Mouse (Mus musculus): Measurements from ENCODE around the gene Mamdc4.

Gene Mamdc4

DNA sequence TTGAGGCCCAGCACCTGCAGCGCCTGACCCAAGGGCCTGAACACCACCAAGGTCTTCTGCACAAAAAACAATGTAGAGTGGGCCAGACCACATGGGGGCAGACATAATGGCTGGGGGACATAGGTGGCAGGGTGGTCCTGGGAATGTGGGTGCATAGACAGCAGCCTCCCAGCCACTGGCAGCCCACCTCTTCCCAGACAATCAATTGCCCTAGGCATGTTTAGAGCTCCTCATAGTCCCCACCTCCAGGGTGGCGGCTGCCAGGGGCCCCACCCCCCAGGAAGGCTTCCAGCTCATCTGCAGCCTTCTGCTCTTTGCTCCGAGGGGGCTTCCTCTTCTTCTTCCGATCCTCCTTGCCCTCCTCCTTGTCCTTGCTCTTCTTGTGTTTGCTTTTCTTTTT, 8.9 kb upstream of the Mamdc4 start:
- no peak for ATAC-seq (ENCODE audit: insufficient number of reproducible peaks, low FRiP score, low TSS enrichment)

DNA sequence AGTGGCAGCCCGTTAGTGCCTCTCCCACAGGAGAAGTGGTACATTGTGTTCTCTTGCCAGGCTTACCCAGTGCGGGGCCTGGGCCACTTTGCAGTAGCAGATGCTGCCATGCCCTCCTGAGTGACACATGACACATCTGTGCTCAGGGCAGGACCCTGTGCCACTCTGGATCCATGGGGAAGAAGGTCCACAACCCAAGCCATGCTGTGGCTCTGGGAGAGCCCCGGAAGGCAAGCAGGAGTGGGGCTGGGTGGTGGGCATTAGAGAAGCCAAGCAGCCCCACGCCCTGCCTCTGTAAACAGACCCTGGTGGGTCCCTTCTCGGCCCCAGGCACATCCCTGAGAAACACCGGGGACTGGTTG, 8.5 kb upstream of the Mamdc4 start:
- ATAC-seq (ENCODE audit: insufficient number of reproducible peaks, low FRiP score, low TSS enrichment): no peak

DNA sequence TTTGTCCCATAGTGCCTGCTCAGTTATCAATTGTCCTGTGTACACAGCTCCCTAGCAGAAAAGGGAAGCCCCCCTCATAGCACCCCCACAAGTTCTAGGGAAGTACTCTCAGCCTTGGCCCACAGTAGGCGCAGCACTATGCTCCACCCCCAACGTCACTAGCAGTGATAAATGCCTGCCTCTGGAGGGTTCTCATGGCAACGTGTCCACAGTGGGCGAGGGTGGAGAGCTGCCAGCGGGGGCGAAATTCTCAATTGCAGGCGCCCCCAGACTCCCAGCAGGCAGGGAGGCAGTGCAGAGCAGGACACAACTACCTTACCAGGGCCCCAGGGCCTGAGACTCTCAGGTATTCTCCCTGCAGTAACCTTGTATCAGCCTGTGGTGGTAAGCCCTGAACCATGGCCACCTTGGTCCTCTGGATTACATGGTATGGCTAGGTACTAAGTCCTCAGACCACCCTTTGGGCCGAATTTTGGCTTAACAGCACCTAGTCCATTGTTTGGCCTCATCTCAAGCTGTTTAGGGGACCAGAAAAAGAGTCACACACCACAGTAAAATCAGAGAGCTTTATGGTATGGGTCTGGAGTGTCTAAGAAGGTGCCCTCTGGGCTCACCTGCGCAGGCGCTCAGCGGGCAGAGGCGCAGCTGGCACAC, 7.9 kb upstream of the Mamdc4 start:
- ATAC-seq (ENCODE audit: insufficient number of reproducible peaks, low FRiP score, low TSS enrichment): 0 out of 2 replicates have a peak, but pooled peaks have one; percentile 1

DNA sequence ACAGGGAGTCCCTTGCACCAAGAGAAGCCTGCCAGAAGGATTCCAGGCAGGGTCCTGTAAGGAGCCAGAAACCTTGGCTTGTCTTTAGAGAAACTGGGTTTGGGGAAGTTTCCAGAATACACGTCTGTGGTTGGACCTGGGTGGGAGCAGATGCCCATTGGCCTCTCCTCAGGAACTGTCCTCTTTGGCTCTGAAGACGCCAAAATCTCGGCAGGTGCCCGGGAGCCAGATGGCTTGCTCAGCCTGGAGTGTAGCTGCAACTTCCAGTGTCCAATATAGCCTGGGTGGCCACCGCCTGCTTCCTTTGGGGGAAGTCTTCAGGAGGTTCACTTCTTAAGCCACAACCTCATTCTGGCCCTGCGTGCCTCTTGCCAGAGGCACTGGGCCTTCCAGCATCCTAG, 7.3 kb upstream of the Mamdc4 start:
- ATAC-seq (ENCODE audit: insufficient number of reproducible peaks, low FRiP score, low TSS enrichment): peak; percentile 51

DNA sequence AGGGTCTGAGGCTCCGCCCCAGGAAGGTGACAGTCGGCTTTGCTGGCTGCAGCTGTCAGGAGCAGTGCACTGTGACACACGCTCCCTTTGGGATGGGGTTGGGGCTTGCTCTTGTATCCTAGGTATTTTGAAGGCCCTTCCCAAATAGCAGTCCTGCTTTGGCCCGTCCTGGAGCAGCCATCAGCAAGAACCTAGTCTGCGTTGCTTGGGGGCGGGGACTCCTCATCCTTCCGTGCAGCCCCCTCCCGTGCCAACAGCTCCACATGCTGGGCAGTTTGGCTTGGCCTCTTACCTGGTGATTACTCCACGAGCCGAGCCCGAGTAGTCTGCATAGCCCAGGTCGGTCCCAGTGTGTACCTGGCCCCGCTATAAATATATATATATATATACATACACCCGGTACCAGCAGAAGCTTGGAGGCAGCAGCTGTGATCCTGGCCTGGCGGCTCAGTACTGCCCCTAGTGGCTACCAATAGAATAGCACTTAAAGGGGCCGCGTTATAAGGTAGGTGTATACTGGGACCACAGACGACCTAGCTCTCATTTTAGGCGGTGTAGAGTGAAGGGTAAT, 6.7 kb upstream of the Mamdc4 start, which contains the start of gene Ajm1:
Ajm1 (minus strand) TSS at position 464 of the 571 bp plus-strand sequence.
- peak; percentile 37 for ATAC-seq (ENCODE audit: insufficient number of reproducible peaks, low FRiP score, low TSS enrichment)

DNA sequence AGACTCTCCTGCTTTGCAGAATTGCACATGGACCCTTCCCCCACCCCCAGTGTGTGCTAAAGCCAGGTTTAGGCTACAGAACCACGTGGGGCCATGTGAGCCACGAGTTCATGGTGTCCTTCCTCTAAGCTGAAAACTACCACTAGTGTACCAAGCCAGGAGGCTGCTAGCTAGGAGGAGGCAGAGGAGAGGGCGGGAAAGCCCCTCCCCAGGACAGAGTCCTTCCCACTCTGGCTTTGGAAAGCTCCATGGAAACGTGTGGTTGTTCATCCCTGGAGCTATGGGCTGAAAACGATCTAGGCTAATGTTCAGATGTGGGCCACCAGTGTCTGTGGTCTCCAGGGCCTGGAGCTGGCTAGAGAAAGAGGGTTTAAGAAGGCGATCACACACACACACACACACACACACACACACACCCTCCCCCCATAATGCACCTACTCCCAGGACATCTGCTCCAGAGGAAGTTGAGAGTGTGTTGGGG, 6.0 kb upstream of the Mamdc4 start:
- no peak for ATAC-seq (ENCODE audit: insufficient number of reproducible peaks, low FRiP score, low TSS enrichment)

DNA sequence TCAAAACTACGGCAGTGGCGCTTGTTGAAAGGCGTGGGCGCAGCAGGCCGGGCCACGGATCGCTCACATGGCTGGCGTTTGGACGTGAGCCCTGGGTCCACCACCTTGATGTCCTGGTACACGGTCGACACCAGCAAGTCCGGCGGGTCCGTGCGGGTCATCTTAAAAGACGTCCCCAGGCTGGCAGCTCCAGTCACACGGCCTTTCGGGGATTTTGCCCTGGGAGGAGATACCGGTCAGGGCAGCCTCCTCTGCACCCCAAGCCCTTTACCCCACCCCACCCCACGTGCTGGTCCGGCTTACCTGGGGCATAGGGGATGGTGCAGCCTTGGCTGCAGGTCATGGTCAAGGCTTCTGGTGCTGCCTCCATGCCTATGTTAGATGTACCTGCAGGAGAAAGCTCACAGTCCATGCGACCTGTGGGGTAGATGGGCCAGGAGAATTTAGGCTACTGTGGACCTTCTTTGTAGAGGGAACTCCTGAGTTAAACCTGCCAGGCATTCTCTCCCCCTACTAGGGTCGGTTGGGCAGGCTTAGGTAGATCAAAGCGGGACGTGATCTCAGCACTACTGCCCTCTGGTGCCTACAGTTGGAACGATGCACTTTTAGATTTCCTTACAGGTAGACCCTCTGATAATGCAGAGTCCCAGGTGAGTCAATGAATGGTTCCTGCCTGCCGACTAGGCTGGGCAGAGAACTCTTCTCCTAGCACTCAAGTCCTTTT, 5.3 kb upstream of the Mamdc4 start:
- ATAC-seq (ENCODE audit: insufficient number of reproducible peaks, low FRiP score, low TSS enrichment): no peak

DNA sequence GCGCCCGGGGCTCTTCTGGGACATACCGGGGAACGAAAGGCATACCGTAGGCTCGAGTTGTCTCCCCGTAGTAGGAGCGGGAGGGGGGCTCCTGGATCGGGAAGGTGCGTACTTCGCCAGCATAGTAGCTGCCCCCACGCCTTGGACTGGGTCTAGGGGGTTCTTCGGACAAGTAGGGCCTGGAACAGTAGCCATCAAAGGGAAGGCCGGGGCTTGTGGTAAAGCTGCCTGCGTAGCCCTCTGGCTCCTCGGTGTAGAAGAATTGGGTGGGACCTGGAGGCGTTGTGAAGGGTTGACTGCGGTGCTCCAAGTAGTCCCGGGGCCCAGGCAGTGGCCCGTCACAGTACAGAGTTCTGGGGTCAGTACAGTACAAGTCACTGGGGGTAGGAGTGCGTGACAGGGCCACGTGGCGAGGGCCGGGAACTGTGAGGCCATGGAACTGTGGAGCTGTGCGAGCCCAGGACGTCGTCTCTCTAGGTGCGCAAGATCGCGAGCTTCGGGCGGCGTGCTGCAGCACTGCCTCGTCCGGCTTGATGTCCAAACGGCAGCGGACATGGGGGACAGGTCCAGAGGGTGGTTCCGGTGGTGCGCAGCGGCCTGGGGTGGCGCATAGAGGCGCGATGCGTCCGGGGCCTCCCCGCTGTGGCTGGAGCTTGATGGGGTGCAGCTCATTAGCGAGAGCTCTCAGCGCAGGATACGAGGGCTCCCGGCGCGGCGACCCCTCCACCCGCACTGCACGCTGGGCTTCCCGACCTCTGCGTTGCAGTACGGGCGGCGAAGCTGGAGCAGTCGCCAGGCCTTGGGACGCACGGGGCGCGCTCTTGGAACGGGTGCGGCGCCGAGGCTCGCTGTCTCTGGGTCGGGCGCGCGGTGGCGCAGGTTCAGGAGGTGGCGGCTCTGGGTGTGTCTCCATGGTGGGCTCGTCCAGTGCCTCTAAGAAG, 4.4 kb upstream of the Mamdc4 start:
- no peak for ATAC-seq (ENCODE audit: insufficient number of reproducible peaks, low FRiP score, low TSS enrichment)

DNA sequence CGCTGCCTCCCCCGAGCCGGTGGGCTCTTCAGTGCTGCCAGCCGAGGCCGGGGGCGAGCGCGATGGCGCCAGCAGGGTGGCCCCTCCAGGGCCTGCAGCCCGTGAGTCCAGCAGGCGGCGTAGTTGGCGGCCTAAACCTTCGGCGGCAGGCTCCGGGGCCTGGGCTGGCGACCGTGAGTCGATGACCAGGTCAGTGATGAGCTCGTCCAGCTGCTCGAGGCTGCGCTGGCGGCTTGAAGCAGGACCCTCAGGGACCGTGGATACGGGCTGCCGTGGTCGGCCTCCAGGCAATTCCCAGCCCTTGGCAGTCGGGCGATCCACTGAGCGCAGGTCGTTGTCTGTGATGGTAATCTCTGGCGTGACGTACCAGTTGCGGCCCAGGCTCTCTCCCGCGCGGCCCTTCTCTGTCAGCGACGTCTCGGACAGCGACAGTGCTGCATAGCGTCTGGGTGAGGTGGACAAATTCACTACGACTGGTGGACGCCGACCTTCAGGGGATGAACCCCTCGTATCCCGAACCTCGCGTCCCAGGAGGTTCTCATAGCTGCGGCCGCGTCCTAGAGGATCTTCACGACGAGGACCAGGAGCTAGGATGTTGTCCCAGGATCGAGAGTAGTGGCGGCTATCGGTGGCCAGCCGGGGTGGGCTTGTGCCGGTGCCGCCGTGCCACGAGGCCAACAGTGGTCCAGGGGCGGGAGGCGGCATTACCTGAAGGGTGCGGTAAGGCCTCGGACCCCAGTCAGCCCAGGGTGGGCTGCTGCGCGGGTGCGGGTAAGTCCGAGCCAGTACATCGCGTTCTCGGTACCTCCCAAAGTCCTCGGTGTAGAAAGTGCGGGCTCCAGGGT, 3.5 kb upstream of the Mamdc4 start:
- ATAC-seq (ENCODE audit: insufficient number of reproducible peaks, low FRiP score, low TSS enrichment): no peak

DNA sequence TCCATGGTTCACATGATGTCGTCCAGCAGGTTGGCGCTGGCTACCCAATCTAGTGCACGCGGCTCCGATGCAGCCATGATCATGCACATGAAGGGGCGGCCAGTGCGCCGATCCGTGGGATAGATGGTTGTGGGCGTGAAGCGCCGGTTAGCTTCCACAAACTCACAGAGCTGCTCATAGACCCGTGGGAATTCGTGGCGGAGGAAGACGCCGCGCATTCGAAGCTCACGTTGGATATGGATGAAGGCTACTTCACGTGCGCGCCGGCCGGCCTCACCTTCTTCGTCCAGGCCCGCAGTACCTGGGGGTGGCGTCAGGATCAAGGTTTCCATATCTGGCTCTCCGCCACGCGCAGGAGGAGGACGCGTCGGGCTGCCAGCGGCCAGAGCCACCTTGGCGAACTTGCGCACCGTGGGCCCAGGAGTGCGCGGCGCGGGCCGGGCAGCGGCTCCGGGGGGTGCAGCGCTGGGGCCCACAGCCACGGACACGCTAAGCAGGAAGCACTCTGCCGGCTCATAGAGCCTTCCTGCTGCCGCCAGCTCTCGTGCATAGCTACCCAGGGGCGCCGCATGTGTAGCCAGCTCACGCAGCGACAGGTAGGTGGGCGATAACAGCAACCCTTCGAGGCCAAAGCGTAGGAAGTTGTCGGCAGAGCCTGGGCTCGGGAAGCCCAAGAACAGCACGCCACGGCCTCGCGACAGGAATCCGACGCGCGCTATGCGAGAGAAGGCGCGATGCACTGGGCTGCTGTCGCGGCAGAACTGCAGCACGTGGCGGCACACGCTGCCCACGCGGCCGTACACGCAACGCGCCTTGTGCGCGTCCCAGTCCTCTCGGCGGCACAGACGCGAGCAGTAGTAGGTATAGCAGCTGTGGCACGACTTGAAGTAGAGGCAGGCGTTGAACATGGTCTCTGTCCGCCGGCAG, 2.6 kb upstream of the Mamdc4 start:
- ATAC-seq (ENCODE audit: insufficient number of reproducible peaks, low FRiP score, low TSS enrichment): no peak

DNA sequence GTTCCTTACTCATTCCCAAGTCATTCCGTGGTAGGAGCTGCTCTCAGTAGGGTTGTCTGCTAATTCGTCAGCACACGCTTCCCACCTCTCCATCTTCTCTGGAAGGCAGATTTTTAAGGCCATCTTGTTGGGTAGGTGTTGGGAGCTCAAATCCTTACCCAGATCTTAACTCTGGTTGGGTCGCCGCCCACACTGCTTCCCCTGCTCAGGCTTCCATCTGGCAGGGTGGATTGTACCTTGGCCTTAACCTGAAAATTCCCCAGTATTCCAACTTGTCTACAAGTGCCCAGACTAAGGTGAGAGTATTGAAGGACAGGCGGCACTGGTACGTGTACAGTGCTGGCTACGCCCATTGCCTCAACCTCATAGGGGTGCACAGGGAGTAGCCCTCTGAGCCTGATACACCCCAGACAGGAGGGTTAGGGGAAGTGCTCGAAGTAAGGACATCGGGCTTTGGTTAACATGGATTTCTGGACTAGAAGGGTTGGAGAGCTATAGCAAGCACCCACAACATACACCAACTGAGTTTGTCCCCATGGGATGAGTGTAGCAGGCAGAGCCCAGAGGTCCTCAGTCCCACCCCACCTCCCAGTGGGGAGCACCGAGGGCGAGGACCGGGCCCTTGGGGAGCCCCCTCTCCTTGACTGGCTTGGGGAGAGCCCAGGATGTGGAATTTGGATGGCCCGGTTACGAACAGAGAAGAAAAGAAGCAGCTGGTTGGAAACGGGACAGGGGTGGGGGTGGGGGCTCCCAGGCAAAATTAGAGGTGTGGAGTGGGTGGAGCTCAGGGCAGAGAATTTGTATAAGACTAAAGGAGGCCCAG, 1.6 kb upstream of the Mamdc4 start:
- ATAC-seq (ENCODE audit: insufficient number of reproducible peaks, low FRiP score, low TSS enrichment): no peak

DNA sequence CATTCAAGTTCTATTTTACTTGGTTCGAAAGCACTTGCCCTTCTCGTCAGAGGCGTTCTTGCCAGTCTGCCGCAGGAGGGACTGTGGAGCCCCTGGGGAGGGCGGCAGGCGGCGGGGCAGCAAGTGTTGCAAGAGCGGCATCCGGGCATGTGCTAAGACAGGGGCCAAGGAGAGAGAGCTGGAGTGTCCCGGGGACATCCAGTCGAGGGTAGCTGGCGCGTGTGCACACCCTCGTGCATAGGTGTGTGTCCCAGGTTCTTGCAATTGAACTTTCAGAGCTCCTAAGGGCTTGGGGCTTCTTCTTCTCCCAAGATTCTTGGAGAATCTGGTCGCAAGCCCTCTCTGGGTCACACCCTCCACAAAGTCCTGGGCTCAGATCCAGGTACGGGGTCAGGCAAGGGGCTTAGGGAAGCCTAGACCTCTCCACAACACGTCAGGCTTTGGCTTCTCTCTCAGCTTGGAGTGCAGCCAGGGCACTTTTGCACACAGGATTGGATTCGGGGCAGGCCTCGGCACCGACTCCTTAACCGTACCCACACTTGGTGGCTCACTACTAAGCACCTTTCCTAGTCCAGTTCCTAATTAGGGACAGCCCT, 885 bp upstream of the Mamdc4 start:
- no peak for ATAC-seq (ENCODE audit: insufficient number of reproducible peaks, low FRiP score, low TSS enrichment)

DNA sequence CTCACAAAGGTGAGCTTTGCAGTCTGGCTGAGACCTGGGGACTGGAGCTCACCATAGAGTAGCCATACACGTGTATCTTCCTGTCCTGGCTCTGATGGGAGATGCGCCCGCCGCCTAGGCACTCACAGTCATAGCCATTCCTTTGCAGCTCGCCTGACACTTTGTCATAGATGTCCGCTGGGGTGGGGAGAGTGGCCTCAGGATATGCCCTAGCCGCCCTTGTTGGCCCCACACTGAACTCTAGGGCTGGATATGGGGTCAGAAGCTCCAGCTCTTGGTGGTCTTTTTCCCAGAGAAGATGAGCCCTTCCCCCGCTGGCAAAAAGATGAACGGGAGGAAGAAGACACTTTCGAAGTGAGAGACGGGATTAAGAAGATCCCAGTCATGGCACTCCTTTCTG, 509 bp downstream of the Mamdc4 start:
- ATAC-seq (ENCODE audit: insufficient number of reproducible peaks, low FRiP score, low TSS enrichment): no peak

DNA sequence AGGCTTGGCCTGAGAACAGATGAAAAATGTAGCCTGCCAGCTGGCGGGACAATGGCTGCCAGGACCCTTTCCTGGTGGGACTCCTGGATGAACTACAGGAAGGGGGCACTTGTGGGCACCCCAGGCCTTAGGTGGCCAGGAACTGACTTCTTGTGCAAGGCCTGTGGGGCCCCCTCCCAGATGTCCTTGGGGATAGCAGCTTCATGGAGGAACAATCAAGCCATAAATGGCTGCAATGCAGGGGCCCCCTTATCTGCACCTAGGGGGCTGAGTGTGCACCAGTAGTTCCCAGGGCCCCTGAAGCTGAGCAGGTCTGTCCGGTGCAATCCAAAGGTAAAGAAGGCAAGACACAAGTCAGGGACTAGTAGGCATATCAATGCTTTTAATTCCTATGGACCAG, 1.6 kb downstream of the Mamdc4 start:
- ATAC-seq (ENCODE audit: insufficient number of reproducible peaks, low FRiP score, low TSS enrichment): no peak

DNA sequence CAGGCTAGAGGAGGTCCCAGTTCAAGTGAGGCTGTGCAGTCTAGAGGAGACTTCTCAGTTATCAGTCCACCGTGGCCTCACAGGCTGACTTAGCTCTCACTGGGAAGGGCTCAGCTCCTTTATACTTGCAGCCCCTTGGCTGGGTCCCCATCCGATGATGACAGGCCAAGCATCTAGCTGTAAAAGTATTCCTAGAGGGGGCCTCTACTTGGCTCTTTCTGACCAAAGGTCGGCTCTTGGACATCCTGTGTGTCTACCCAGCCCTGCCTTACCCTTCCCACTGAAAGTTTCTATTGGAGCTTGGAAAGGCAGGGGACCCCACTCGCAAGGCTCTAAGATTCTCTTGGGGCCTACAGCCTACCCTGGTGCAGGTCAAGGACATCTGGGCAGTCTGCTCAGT, 3.4 kb downstream of the Mamdc4 start:
- ATAC-seq (ENCODE audit: insufficient number of reproducible peaks, low FRiP score, low TSS enrichment): no peak

DNA sequence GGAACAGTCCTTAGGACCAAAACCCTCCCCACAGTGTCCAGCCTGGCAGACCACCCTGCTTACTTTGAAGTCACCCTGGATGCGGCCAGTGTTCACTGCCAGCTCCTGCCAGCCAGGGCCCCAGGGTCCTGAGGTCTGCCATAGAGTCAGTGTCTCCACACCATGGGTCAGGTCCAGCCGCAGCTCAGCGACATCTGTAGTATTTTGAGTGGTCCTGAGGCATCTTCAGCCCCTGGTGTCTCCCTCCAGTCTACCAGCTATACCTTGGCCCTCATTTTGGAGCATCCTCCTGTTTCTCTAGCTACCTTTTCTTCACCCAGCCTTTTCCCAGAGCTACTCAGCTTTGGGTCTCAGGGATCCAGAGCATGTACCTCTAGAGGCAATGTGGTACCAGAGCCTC, 5.3 kb downstream of the Mamdc4 start:
- no peak for ATAC-seq (ENCODE audit: insufficient number of reproducible peaks, low FRiP score, low TSS enrichment)

DNA sequence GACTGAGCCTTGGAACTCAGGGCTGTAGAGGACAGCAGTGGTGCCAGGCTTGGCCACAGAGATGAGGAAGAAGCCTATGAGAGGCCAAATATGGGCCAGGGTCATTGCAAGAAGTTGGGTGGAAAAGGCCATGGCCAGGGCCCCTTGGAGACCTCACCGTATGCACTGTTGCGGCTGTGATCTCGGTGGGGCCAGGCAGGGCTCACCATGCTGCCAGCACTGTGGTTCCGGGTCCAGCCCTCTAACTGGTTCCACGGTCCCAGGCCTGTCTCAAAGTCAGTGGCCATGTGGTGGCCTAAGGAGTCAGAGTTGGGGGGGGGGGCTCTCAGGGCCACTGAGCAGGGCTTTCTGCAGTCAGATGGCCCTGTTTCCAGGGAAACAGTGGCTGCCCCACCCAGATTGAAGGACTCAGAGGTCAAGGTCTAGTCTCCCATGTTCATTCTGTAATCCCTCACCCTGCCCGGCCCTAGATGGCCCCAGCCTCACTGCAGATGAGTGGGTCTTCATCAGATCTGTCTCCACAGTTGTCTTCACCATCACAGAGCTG, 6.1 kb downstream of the Mamdc4 start:
- ATAC-seq (ENCODE audit: insufficient number of reproducible peaks, low FRiP score, low TSS enrichment): no peak
